ENCODE assay signal across 12 mouse cellular contexts in the genomic region with DNA sequence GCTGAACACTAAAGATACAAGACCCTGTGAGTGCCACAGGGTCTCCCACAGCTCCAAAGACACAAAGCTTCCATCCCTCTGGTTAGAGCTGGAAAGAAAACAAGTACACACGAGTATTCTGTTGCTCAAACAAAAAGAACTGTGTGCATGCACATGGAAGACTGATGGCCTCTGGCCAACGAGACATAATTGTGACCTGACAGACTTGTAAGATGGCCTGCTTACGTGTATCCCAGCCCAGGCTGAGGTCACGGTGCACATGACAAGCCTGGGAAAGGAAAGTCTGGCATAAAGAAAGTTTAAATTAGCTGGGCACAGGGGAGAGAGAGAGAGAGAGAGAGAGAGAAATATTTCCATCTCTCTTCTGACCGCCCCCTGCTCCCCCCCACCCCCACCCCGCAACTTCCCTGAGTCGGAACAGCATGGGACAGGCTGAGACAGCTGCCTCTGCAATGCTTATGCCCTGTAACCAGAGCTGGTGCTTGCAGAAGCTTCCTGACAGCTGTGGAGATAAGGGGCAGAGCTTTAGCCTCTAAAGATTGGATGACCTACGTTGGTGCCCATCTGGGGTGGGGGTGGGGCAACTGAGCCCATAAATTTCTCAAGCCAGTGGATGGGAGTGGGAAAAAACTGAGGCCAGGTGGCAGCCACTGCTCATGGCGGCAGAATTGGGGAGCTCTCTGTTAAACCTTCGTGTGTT. TPM values are rescaled to one million over a fixed set of nuclear protein-coding genes. Genes with fewer than 3 reads are reported as not detected.
DNase-seq lines count a peak whose midpoint lies in the region; ATAC-seq and TF ChIP-seq lines count a peak whose summit lies in the region.
"Had no signal": no experiment of that assay in that cellular context is flagged by ENCODE, and none has a peak within 500 bp of the region (broad histone marks: within the 10 kb centered on the region; RNA-seq: fewer than 3 reads in every experiment).

No protein-coding gene starts in this region.

- ATAC-seq in intestine, embryonic 14.5 days (replicated peaks; ENCODE audit: low FRiP score, low TSS enrichment, low read depth): peak; percentile 36; the same call in 1 of the 2 replicates
- ATAC-seq in intestine, postnatal 0 days: no peak
- peak; percentile 67 for ATAC-seq in embryonic facial prominence, embryonic 11.5 days (replicated peaks; ENCODE audit: insufficient number of reproducible peaks, low FRiP score, low TSS enrichment, low read depth)
- ATAC-seq in limb, embryonic 13.5 days (ENCODE audit: low FRiP score, low read depth): peak; percentile 89
- no peak for ATAC-seq in frontal cortex, adult (ENCODE audit: low TSS enrichment)

- H3K9ac ChIP-seq in intestine, embryonic 14.5 days (ENCODE audit: low read length): no peak overlapping the region
- no peak overlapping the region for H3K9ac ChIP-seq in intestine, postnatal 0 days (ENCODE audit: low read depth, low read length)
- H3K9ac ChIP-seq in embryonic facial prominence, embryonic 11.5 days (replicated peaks; ENCODE audit: low read length): no peak overlapping the region
- no peak overlapping the region for H3K9ac ChIP-seq in limb, embryonic 13.5 days
- H3K9ac ChIP-seq: liver, embryonic 14.5 days had no signal

- H3K27me3 ChIP-seq in intestine, embryonic 14.5 days (replicated peaks; ENCODE audit: control insufficient read depth, insufficient read depth, low read length): no peaks in the 10 kb centered on the region
- no peaks in the 10 kb centered on the region for H3K27me3 ChIP-seq in intestine, postnatal 0 days (replicated peaks; ENCODE audit: control insufficient read depth, insufficient read depth, low read length)
- H3K27me3 ChIP-seq in embryonic facial prominence, embryonic 11.5 days (ENCODE audit: control insufficient read depth, insufficient read depth, low read length): no peaks in the 10 kb centered on the region
- peaks cover 3% of the 10 kb centered on the region; the same call in 1 of the 2 replicates for H3K27me3 ChIP-seq in limb, embryonic 13.5 days

- H3K4me2 ChIP-seq in intestine, embryonic 14.5 days (ENCODE audit: low read length): peak overlapping the region; percentile 13; the same call in 1 of the 2 replicates
- no peak overlapping the region for H3K4me2 ChIP-seq in intestine, postnatal 0 days (replicated peaks; ENCODE audit: low read depth)
- H3K4me2 ChIP-seq in embryonic facial prominence, embryonic 11.5 days (ENCODE audit: low read depth, low read length): no peak overlapping the region
- H3K4me2 ChIP-seq in limb, embryonic 13.5 days (replicated peaks): peak overlapping the region; percentile 23; the same call in 1 of the 2 replicates

- no peak overlapping the region for H3K4me3 ChIP-seq in intestine, embryonic 14.5 days (ENCODE audit: low read depth, low read length)
- no peak overlapping the region for H3K4me3 ChIP-seq in intestine, postnatal 0 days (ENCODE audit: low read depth, low read length)
- no peak overlapping the region for H3K4me3 ChIP-seq in embryonic facial prominence, embryonic 11.5 days (ENCODE audit: low read depth, low read length)
- no peak overlapping the region for H3K4me3 ChIP-seq in limb, embryonic 13.5 days
- H3K4me3 ChIP-seq: erythroblast, embryonic 14.5 days had no signal

- 19% methylated on average over 10 of the region's 10 CpGs for WGBS in intestine, embryonic 14.5 days
- 31% methylated on average over 10 of the region's 10 CpGs for WGBS in intestine, postnatal 0 days
- 26% methylated on average over 10 of the region's 10 CpGs for WGBS in embryonic facial prominence, embryonic 11.5 days
- WGBS in limb, embryonic 13.5 days: 7% methylated on average over 10 of the region's 10 CpGs

- DNase-seq in intestine, embryonic 14.5 days (ENCODE audit: low spot score): no peak
- DNase-seq in MN1 (ENCODE audit: low spot score): peak; percentile 78
- peak; percentile 32 for DNase-seq in embryonic facial prominence, embryonic 11.5 days (ENCODE audit: low spot score)
- DNase-seq in right cerebral cortex, postnatal 4 days: no peak
- no peak for DNase-seq in cerebellum, adult 9-10 months
- DNase-seq: kidney, adult 2 months had no signal

- H3K9me3 ChIP-seq in intestine, embryonic 14.5 days (ENCODE audit: control insufficient read depth, low read length): no peaks in the 10 kb centered on the region
- no peaks in the 10 kb centered on the region for H3K9me3 ChIP-seq in intestine, postnatal 0 days (ENCODE audit: control insufficient read depth)
- H3K9me3 ChIP-seq in embryonic facial prominence, embryonic 11.5 days (replicated peaks; ENCODE audit: control insufficient read depth, low read length): no peaks in the 10 kb centered on the region
- no peaks in the 10 kb centered on the region for H3K9me3 ChIP-seq in limb, embryonic 13.5 days

- TF ChIP-seq CTCF in intestine, postnatal 0 days (IDR thresholded peaks at IDR 0.05; ENCODE audit: low read depth): no peak

- peaks cover 10% of the 10 kb centered on the region; the same call in 1 of the 2 replicates for H3K4me1 ChIP-seq in intestine, embryonic 14.5 days (replicated peaks; ENCODE audit: control insufficient read depth, insufficient read depth, low read length)
- no peaks in the 10 kb centered on the region for H3K4me1 ChIP-seq in intestine, postnatal 0 days (replicated peaks; ENCODE audit: control insufficient read depth, insufficient read depth, low read length)
- H3K4me1 ChIP-seq in embryonic facial prominence, embryonic 11.5 days (ENCODE audit: control insufficient read depth, insufficient read depth, low read length): no peaks in the 10 kb centered on the region
- H3K4me1 ChIP-seq in limb, embryonic 13.5 days: peaks cover 28% of the 10 kb centered on the region

- no peaks in the 10 kb centered on the region for H3K36me3 ChIP-seq in intestine, embryonic 14.5 days (ENCODE audit: control insufficient read depth, insufficient read depth, low read length)
- H3K36me3 ChIP-seq in intestine, postnatal 0 days (ENCODE audit: control insufficient read depth, insufficient read depth): no peaks in the 10 kb centered on the region
- no peaks in the 10 kb centered on the region for H3K36me3 ChIP-seq in embryonic facial prominence, embryonic 11.5 days (replicated peaks; ENCODE audit: control insufficient read depth, insufficient read depth, low read depth, low read length)
- H3K36me3 ChIP-seq in limb, embryonic 13.5 days: no peaks in the 10 kb centered on the region

- no peak overlapping the region; the same call in 1 of the 2 replicates for H3K27ac ChIP-seq in intestine, embryonic 14.5 days (ENCODE audit: low read depth)
- no peak overlapping the region for H3K27ac ChIP-seq in intestine, postnatal 0 days (ENCODE audit: low read depth, low read length)
- no peak overlapping the region for H3K27ac ChIP-seq in embryonic facial prominence, embryonic 11.5 days (replicated peaks; ENCODE audit: low read depth, low read length)
- H3K27ac ChIP-seq in limb, embryonic 13.5 days: no peak overlapping the region
- H3K27ac ChIP-seq: liver, embryonic 14.5 days had no signal

RNA-seq across cellular contexts. Expression of a gene that starts 46.4 kb away (rescaled TPM):
- not detected in 2 replicates for polyA plus RNA-seq in intestine, embryonic 14.5 days (2014; fragmentation: Nextera tagmentation; extraction: Ambion mirVana)
- not detected in 2 replicates for polyA plus RNA-seq in intestine, postnatal 0 days (2015; fragmentation: Nextera tagmentation; extraction: Ambion mirVana)
- polyA plus RNA-seq in embryonic facial prominence, embryonic 11.5 days (2014; fragmentation: Nextera tagmentation; extraction: Ambion mirVana): not detected in 2 replicates
- polyA plus RNA-seq in limb, embryonic 13.5 days (2015; fragmentation: Nextera tagmentation; extraction: Ambion mirVana): not detected in 2 replicates
- polyA plus RNA-seq: erythroblast, embryonic 14.5 days; liver, embryonic 14.5 days; thymus, postnatal 0 days had no signal

Comparison
In these comparisons a context has a peak if more than half of its experiments do, and no peak if none do; other contexts are left out.
1. ATAC-seq: peak in intestine, embryonic 14.5 days (single experiment), embryonic facial prominence, embryonic 11.5 days (single experiment) and limb, embryonic 13.5 days (single experiment); none in intestine, postnatal 0 days (single experiment) and frontal cortex, adult (single experiment).
2. H3K4me2 ChIP-seq: peak in intestine, embryonic 14.5 days (single experiment) and limb, embryonic 13.5 days (single experiment); none in intestine, postnatal 0 days (single experiment) and embryonic facial prominence, embryonic 11.5 days (single experiment).
3. DNase-seq: peak in MN1 (single experiment) and embryonic facial prominence, embryonic 11.5 days (single experiment); none in intestine, embryonic 14.5 days (single experiment), right cerebral cortex, postnatal 4 days (single experiment) and cerebellum, adult 9-10 months (single experiment).